Mouse (Mus musculus): ENCODE results near the gene Faah.

GRCm38 (mm10) chr4:115959546-115959945 is 58.2 kb downstream of the Faah start:
- TF ChIP-seq CTCF (IDR thresholded peaks at IDR 0.05; ENCODE audit: low read depth) (no peak), EP300 (optimal IDR thresholded peaks at IDR 0.05) (no peak)
